In genomic region chr2:181410760-181411473, GRCm38 (mm10) we compare ENCODE assay signal across 8 mouse cellular contexts. TPM values are rescaled to one million over a fixed set of nuclear protein-coding genes. Genes with fewer than 3 reads are reported as not detected.
DNase-seq lines count a peak whose midpoint lies in the region; ATAC-seq and TF ChIP-seq lines count a peak whose summit lies in the region.

No protein-coding gene starts in this region.

- ATAC-seq in midbrain, postnatal 0 days (ENCODE audit: low FRiP score): no peak

- no peak overlapping the region for H3K27ac ChIP-seq in cortical plate, adult 2 months (ENCODE audit: insufficient read depth, low read length)
- H3K27ac ChIP-seq in heart, adult 2 months: peak overlapping the region; percentile 5; the same call in 1 of the 2 replicates
- H3K27ac ChIP-seq in kidney, adult 2 months (ENCODE audit: insufficient read depth, low read depth, low read length): no peak overlapping the region
- no peak overlapping the region for H3K27ac ChIP-seq in midbrain, postnatal 0 days (ENCODE audit: low read depth, low read length)
- H3K27ac ChIP-seq in spleen, adult 2 months (ENCODE audit: insufficient read depth, low read length): no peak overlapping the region

- H3K9ac ChIP-seq in heart, adult 2 months (ENCODE audit: low read depth, low read length): no peak overlapping the region
- no peak overlapping the region for H3K9ac ChIP-seq in midbrain, postnatal 0 days (replicated peaks; ENCODE audit: low read length, poor library complexity, severe bottlenecking)

- H3K4me1 ChIP-seq in cortical plate, adult 2 months (ENCODE audit: control insufficient read depth, insufficient read depth, low read length): no peaks in the 10 kb centered on the region
- peaks cover 10% of the 10 kb centered on the region for H3K4me1 ChIP-seq in heart, adult 2 months (ENCODE audit: control insufficient read depth, insufficient read depth, low read length)
- H3K4me1 ChIP-seq in kidney, adult 2 months (ENCODE audit: control insufficient read depth, insufficient read depth, low read length): no peaks in the 10 kb centered on the region
- H3K4me1 ChIP-seq in midbrain, postnatal 0 days (ENCODE audit: insufficient read depth, low read length): no peaks in the 10 kb centered on the region
- no peaks in the 10 kb centered on the region for H3K4me1 ChIP-seq in spleen, adult 2 months (ENCODE audit: control insufficient read depth, insufficient read depth, insufficient read length)

- H3K9me3 ChIP-seq in midbrain, postnatal 0 days (ENCODE audit: low read length): no peaks in the 10 kb centered on the region

- H3K4me2 ChIP-seq in midbrain, postnatal 0 days (ENCODE audit: low read depth, low read length, poor library complexity, severe bottlenecking): no peak overlapping the region

- WGBS in heart, adult 2 months: 36% methylated on average over 4 of the region's 4 CpGs
- WGBS in kidney, adult 2 months: 38% methylated on average over 4 of the region's 4 CpGs
- 35% methylated on average over 4 of the region's 4 CpGs for WGBS in midbrain, postnatal 0 days
- WGBS in spleen, adult 2 months: 22% methylated on average over 4 of the region's 4 CpGs

- no peak for TF ChIP-seq POLR2A in cortical plate, adult 2 months (IDR thresholded peaks at IDR 0.05; ENCODE audit: extremely low read depth, insufficient read depth, low read length)
- TF ChIP-seq POLR2A in heart, adult 2 months (IDR thresholded peaks at IDR 0.05; ENCODE audit: insufficient read depth, low read depth, low read length): no peak
- no peak for TF ChIP-seq POLR2A in kidney, adult 2 months (IDR thresholded peaks at IDR 0.05; ENCODE audit: low read depth, low read length)
- no peak for TF ChIP-seq POLR2A in spleen, adult 2 months (IDR thresholded peaks at IDR 0.05; ENCODE audit: low read depth, low read length)

- H3K36me3 ChIP-seq in heart, adult 2 months (ENCODE audit: control insufficient read depth, insufficient read depth, low read length): peaks cover 9% of the 10 kb centered on the region
- no peaks in the 10 kb centered on the region for H3K36me3 ChIP-seq in kidney, adult 2 months (ENCODE audit: control insufficient read depth, insufficient read depth, low read length)
- 0 out of 2 replicates have a peak, but pooled peaks cover 7% of the 10 kb centered on the region for H3K36me3 ChIP-seq in midbrain, postnatal 0 days (ENCODE audit: insufficient read depth, low read length)
- no peaks in the 10 kb centered on the region for H3K36me3 ChIP-seq in spleen, adult 2 months (ENCODE audit: control insufficient read depth, insufficient read depth, low read length)

- no peak overlapping the region for H3K4me3 ChIP-seq in cortical plate, adult 2 months (ENCODE audit: insufficient read depth, low read length)
- no peak overlapping the region for H3K4me3 ChIP-seq in heart, adult 2 months
- H3K4me3 ChIP-seq in kidney, adult 2 months (ENCODE audit: insufficient read depth, low read depth, low read length): no peak overlapping the region
- H3K4me3 ChIP-seq in midbrain, postnatal 0 days (ENCODE audit: low read depth, low read length): no peak overlapping the region
- no peak overlapping the region for H3K4me3 ChIP-seq in spleen, adult 2 months (ENCODE audit: extremely low read depth, insufficient read depth, insufficient read length)

- H3K27me3 ChIP-seq in heart, adult 2 months (ENCODE audit: control insufficient read depth, insufficient read depth, low read length): no peaks in the 10 kb centered on the region
- H3K27me3 ChIP-seq in kidney, adult 2 months (replicated peaks; ENCODE audit: control insufficient read depth, insufficient read depth, low read length): no peaks in the 10 kb centered on the region
- H3K27me3 ChIP-seq in midbrain, postnatal 0 days (ENCODE audit: insufficient read depth, low read length): no peaks in the 10 kb centered on the region
- H3K27me3 ChIP-seq in spleen, adult 2 months (ENCODE audit: control insufficient read depth, insufficient read depth, low read length): no peaks in the 10 kb centered on the region

- TF ChIP-seq CTCF in cortical plate, adult 2 months (IDR thresholded peaks at IDR 0.05; ENCODE audit: extremely low read depth, insufficient read depth, low read length): peak; percentile 87
- peak; percentile 97 for TF ChIP-seq CTCF in heart, adult 2 months (IDR thresholded peaks at IDR 0.05)
- TF ChIP-seq CTCF in kidney, adult 2 months (conservative IDR thresholded peaks at IDR 0.05; ENCODE audit: insufficient read depth, insufficient read length, low read depth, low read length): peak; percentile 91
- peak; percentile 80 for TF ChIP-seq CTCF in midbrain, postnatal 0 days (IDR thresholded peaks at IDR 0.05)
- peak; percentile 71; the same call in 1 of the 2 replicates for TF ChIP-seq CTCF in spleen, adult 2 months (IDR thresholded peaks at IDR 0.05; ENCODE audit: extremely low read depth, insufficient read depth, insufficient read length, insufficient replicate concordance)

- peak; percentile 95 for TF ChIP-seq EP300 in heart, adult 2 months (IDR thresholded peaks at IDR 0.05; ENCODE audit: insufficient read depth, low read depth, low read length)

- DNase-seq in urinary bladder, adult 18-20 months (ENCODE audit: low spot score in 2 of 2): peak; percentile 28 to 31
- DNase-seq in urinary bladder, postnatal 10 days (ENCODE audit: low spot score): no peak
- DNase-seq in heart, adult 2 months: peak; percentile 71 to 74
- DNase-seq in kidney, adult 2 months: peak; percentile 82
- peak; percentile 75 for DNase-seq in liver
- DNase-seq in midbrain, postnatal 0 days (ENCODE audit: low spot score): peak; percentile 77
- peak; percentile 28 to 59 for DNase-seq in spleen, adult 2 months (ENCODE audit: low read depth in 1 of 2, low spot score in 2 of 2)

- H3K79me2 ChIP-seq in heart, adult 2 months (replicated peaks; ENCODE audit: control insufficient read depth, insufficient read depth, low read length): peaks cover 3% of the 10 kb centered on the region; the same call in 1 of the 2 replicates

- intact Hi-C loops in heart, adult 2 months (cut with DNase I): loop anchor here (1.0 to 2.0 kb wide), 2 partner anchors 18 to 86 kb away; partner anchors contain the start of gene Tpd52l2

RNA-seq across cellular contexts. Expression of gene Lime1, which starts 31.0 kb away (rescaled TPM):
- polyA plus RNA-seq in cortical plate, adult 2 months (2012; rRNA removed): 66.5 and 71.4 TPM in 2 replicates
- 1 to 10 TPM; 5.0 to 5.2 TPM for total RNA-seq in heart, adult 2 months (2021)
- 21.7 and 21.8 TPM in 2 replicates for polyA plus RNA-seq in heart, adult 2 months (2012; rRNA removed)
- 35.1 and 53.7 TPM in 2 replicates for polyA plus RNA-seq in kidney, adult 2 months (2012; rRNA removed)
- total RNA-seq in midbrain, postnatal 0 days (2014; rRNA removed): 36.4 and 44.8 TPM in 2 replicates
- 30.3 and 32.4 TPM in 2 replicates for polyA plus RNA-seq in midbrain, postnatal 0 days (2015; fragmentation: Nextera tagmentation; extraction: Ambion mirVana)
- 146 and 163 TPM in 2 replicates for polyA plus RNA-seq in spleen, adult 2 months (2012; rRNA removed)

RNA-seq across cellular contexts. Expression of gene Arfrp1, which starts 45.7 kb away (rescaled TPM):
- 70.9 and 72.7 TPM in 2 replicates for polyA plus RNA-seq in cortical plate, adult 2 months (2012; rRNA removed)
- total RNA-seq in heart, adult 2 months (2021): 10 to 100 TPM; 50.7 to 52.3 TPM
- 42.3 and 69.5 TPM in 2 replicates for polyA plus RNA-seq in heart, adult 2 months (2012; rRNA removed)
- 32.0 and 36.0 TPM in 2 replicates for polyA plus RNA-seq in kidney, adult 2 months (2012; rRNA removed)
- total RNA-seq in midbrain, postnatal 0 days (2014; rRNA removed): 25.4 and 27.2 TPM in 2 replicates
- polyA plus RNA-seq in midbrain, postnatal 0 days (2015; fragmentation: Nextera tagmentation; extraction: Ambion mirVana): 72.1 and 77.1 TPM in 2 replicates
- polyA plus RNA-seq in spleen, adult 2 months (2012; rRNA removed): 32.8 and 35.4 TPM in 2 replicates

RNA-seq across cellular contexts. Expression of gene Zgpat, which starts 46.2 kb away (rescaled TPM):
- 89.3 and 99.8 TPM in 2 replicates for polyA plus RNA-seq in cortical plate, adult 2 months (2012; rRNA removed)
- total RNA-seq in heart, adult 2 months (2021): 10 to 100 TPM; 18.7 to 18.9 TPM
- 21.0 and 31.5 TPM in 2 replicates for polyA plus RNA-seq in heart, adult 2 months (2012; rRNA removed)
- polyA plus RNA-seq in kidney, adult 2 months (2012; rRNA removed): 29.6 and 35.2 TPM in 2 replicates
- total RNA-seq in midbrain, postnatal 0 days (2014; rRNA removed): 79.2 and 102 TPM in 2 replicates
- 44.3 and 48.8 TPM in 2 replicates for polyA plus RNA-seq in midbrain, postnatal 0 days (2015; fragmentation: Nextera tagmentation; extraction: Ambion mirVana)
- polyA plus RNA-seq in spleen, adult 2 months (2012; rRNA removed): 44.7 and 45.7 TPM in 2 replicates

RNA-seq across cellular contexts. Expression of gene Zbtb46, which starts 48.3 kb away (rescaled TPM):
- polyA plus RNA-seq in cortical plate, adult 2 months (2012; rRNA removed): 7.5 TPM in 2 replicates
- total RNA-seq in heart, adult 2 months (2021): 10 to 100 TPM; 10.7 to 13.2 TPM
- 8.3 and 14.9 TPM in 2 replicates for polyA plus RNA-seq in heart, adult 2 months (2012; rRNA removed)
- 7.7 and 8.0 TPM in 2 replicates for polyA plus RNA-seq in kidney, adult 2 months (2012; rRNA removed)
- 25.8 and 29.8 TPM in 2 replicates for total RNA-seq in midbrain, postnatal 0 days (2014; rRNA removed)
- 16.7 and 18.4 TPM in 2 replicates for polyA plus RNA-seq in midbrain, postnatal 0 days (2015; fragmentation: Nextera tagmentation; extraction: Ambion mirVana)
- polyA plus RNA-seq in spleen, adult 2 months (2012; rRNA removed): 9.6 and 10.9 TPM in 2 replicates
